Mouse (Mus musculus) NIH3T3 (cell line): ENCODE data around the gene Tgm6.

Experiments used
- DNase-seq: peaks from one replicate; pipeline ENCODE4 v3.0.0-alpha.2; 2012; ENCODE audit warnings: low read depth

Gene Tgm6

DNA sequence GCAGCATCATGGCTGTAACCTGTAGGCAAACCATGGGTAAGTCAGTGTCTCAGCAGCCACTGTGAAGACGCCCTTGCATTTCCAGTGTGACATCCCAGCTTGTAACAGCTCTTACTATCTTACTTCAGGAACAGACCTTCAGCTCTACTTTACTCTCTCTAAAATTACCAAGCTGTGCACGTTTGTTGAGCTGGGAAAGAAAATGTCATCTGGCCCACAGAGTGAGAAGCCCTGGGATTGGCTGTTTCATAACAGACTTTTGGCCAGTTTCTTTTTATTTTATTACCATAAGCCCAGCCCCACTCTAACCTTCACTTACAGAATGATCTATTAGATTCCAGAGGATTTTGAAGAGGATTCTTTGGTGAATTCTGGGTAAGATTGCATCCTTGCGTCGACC, at the start of gene Tgm6:
Tgm6 (plus strand) TSS at position 301 of the 400 bp plus-strand sequence.
- DNase-seq, result no peak

DNA sequence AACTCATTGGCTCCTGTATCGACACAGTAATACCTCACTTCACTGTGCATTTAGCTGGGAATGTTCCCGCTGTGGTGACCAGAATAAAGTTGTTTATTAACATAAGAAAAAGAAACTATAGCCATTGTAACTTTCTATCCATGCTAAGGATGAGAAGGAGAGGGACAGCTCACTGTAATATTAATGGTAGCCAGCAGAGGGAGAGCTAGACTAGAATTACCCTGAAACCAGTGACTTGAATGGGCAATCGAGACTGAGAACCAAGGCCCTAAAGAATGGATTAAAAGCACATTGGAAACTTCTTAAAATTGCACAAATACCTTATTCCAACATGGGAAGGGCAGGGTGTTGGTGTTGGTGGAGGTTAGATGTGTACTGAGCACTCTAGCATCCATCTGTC, 44.0 kb upstream of the Tgm6 start:
- DNase-seq, result peak; percentile 70

DNA sequence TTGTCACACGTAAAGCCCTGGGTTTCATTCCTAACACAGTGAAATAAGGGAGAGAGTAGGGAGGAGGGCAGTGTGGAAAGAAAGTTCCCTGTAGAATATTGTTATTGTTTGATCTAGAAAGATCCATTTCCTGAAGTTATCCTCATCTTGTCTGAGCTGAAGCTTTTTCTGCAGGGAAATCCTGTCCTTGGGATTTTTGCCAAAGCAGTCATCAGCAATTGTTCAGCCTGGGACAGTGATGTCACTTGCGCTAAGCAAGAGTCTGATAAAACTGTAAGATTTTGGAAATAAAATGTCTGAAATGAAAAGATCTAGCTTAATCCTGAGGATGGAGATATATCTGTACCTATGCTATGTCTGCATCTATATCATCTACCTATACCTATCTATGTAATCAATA, 41.8 kb upstream of the Tgm6 start:
- no peak for DNase-seq

DNA sequence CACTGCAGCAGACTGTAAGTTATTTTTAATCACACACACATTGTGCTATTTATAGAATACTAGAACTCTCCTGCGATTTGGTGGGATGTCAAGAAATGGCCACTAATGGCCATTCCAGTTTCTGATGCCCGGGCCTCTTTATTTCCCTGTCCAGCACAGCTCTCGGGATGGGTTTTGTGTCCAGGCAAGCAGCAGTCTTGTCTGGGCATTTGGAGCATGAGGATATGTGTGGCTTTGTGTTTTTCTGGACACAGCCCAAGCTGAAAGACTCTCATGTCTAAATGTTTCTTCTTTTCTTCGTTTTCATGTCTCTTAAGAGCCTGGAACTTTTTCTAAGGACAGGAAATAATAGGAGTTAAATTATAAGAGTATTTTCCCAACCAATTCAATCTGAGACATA, 588 bp downstream of the Tgm6 start:
- DNase-seq, result no peak

DNA sequence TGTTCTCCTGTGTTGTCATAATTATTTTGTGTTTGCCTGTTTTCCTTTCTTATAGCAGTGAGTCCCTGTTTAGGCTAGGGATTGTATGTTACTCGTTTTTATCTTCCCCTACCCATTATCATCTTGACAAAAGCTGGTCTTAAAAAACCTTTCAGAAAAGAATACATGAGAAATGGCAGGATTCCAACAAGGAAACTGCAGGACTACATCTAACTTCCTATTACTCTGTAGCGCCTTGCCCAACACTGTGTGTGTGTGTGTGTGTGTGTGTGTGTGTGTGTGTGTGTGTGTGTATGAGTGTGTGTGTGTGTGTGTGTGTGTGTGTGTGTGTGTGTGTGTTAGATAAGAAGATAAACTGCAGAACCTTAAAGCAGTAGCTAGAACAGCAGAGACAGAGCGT, 1.2 kb downstream of the Tgm6 start:
- DNase-seq, result no peak

- DNase-seq, result no peak
Measured at GRCm38 (mm10) chr2:130118649-130119048, 6.4 kb downstream of the Tgm6 start.

DNA sequence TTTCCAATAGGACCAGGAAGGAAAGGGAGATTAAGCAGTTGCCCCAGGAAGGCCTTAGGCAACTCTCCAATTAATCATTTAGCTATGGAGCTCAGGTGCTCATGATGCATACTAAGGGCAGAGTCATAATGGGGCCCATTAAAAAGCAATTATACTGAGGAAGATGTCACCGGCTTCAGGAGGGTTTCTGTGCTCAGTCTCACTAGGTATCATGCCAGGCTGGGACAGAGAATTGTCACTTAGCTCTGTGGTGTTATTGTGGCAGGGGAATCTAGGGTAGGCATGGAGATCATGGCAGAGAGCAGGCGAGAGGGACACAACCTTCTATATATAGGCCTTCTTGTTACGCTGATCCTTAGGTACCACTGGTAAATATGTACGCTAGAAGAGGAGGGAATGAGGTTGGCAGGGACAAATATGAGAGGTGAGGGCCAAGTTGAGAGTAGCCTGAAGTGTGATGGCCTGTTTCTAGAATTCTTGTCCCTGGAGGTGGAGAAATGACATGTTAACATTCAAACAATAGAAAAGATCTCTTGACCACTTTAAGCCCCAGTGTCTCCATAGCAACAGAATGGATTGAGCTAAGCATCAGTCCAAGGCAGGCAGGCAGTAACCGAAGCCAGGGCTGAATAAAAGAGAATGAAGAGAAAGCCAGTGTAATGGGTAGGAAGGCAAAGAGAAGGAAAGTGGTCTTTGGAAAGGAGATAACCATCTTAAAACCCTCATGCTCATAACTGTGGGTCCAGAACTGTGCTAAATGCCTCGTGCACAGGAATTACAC, 13.3 kb downstream of the Tgm6 start:
- DNase-seq, result no peak

- DNase-seq, result no peak
Measured at GRCm38 (mm10) chr2:130126073-130126472, 13.9 kb downstream of the Tgm6 start.

- DNase-seq, result no peak
Measured at GRCm38 (mm10) chr2:130129687-130130086, 17.5 kb downstream of the Tgm6 start.

DNA sequence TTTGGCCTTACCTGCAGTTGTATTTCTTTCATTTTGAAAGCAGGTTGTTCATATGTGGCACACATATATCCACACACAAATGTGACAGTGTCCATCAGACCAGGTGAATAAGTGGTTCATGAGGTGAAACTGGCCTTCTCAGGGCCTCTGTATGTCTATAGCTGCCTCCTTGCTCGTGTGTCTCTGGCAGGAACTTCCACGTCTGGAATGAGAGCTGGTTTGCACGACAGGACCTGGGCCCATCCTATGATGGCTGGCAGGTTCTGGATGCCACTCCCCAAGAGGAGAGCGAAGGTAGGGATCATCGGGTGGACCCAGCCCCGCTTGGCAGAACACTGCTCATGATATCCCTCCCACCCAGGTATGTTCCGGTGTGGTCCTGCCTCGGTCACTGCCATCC, 30.8 kb downstream of the Tgm6 start:
- DNase-seq, result no peak

DNA sequence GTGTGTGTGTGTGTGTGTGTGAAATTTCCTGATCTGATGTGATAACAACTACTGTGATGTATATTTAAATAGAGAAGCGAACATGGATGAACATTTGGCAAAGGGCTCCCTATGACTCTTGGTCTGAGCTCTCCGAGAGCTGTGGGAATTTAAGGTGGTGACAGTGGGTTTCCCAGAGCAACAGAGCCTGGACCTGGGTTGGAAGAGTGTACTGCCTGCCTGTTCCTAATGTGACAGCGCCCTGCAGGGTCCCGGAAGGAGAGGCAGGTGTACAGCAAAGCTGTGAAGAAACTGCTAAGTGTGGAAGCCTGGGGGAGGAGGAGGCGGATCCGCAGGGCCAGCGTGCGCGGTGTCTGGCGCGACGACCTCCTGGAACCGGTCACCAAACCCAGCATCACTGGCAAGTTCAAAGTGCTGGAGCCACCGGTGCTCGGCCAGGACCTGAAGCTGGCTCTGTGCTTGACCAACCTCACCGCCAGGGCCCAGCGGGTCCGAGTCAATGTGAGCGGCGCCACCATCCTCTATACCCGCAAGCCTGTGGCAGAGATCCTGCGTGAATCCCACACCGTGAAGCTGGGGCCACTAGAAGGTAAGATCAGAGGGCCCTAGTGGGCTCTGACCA, 32.6 kb downstream of the Tgm6 start:
- DNase-seq, result no peak

DNA sequence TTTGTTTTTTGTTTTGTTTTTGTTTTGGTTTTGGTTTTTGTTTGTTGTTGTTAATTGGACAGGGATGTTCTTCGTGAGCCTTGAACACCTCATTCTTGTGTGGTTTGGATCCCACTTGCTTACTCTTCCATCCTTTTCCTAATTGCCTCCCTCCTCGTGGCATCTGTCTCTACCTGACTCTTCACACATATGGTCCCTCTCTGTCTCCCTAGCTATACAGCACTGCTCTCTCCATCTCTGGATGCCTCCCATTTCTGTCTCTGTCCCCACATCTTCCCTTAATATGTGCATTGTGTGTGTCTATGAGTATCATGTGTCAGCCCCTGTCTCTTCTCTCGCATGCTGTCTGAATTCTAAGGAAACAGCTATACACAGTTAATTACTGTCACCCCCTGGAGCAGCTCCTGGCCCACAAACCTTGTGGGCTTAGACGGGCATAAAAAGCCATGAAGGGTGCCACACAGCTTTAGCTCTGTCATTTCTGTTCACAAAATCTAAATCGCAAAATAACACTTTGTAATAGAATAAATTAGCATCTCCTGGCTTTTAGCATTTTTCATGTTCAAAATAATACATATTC, 34.0 kb downstream of the Tgm6 start:
- no peak for DNase-seq

GRCm38 (mm10) chr2:130155171-130155570, 43.0 kb downstream of the Tgm6 start:
- no peak for DNase-seq

GRCm38 (mm10) chr2:130155851-130156250, 43.6 kb downstream of the Tgm6 start:
- DNase-seq, result no peak

- DNase-seq, result no peak
Measured at GRCm38 (mm10) chr2:130157231-130158087, 45.2 kb downstream of the Tgm6 start.

- no peak for DNase-seq
Measured at GRCm38 (mm10) chr2:130158088-130158437, 45.8 kb downstream of the Tgm6 start.

GRCm38 (mm10) chr2:130162701-130163100, 50.5 kb downstream of the Tgm6 start:
- DNase-seq, result no peak

DNA sequence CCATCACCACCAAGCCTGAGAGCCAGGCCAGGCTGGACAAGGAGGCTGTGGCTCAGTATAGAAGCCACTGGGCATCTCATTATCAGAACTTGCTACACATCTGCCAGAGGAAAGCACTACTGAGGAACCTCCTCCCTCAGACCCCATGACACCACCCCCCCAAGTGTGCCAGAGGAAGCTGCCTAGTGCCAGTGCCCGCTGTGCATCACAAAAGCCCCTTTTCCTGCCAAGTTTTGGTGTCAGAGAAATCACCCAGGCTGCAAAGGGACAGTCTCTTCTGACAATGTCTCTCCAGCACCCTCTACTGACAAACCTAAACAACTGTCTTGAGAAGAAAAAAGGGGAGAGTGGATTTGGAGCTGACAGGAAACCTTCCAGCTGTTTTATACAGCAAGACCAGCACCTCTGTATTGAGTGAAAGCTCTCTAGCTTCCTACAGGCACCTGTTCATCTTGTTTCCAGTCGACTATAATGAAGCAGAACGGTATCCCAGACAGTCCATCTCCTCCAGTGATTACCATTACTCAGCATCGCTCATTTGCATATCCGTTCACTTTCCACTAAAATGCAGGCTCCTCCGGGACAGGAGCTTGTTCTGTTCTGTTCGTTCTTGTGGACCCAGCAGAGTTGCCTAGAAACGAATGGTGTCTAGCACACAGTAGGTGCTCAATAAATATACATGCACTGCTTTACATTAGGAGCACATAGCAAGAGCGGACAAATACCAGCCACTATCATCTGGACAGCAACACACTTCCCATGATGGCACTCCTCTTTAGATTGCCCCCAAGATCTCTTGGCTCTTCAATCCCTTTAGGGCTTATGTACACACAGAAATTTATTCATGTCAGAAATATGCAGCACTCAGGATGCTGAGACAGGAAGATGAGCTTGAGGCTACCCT, 54.3 kb downstream of the Tgm6 start:
- peak; percentile 44 for DNase-seq

DNA sequence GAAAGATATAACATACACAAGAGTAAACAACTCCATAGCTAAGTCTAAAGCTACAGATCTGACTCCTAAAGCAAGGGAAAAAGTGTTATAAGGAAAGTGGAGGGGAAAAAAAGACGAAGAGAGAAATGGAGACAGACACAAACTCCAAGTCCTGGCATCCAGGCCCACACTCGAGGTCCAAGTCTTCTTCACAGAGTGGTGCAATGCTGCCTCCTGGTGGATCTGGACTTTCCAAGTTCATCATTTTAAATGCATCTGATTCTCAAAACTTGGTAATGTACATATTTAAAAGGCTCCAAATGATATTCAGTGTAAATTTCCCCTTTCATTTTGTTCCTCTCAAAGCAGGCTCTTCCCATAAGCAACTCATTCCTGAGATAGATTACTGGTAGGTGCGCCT, 55.6 kb downstream of the Tgm6 start:
- peak; percentile 79 for DNase-seq

DNA sequence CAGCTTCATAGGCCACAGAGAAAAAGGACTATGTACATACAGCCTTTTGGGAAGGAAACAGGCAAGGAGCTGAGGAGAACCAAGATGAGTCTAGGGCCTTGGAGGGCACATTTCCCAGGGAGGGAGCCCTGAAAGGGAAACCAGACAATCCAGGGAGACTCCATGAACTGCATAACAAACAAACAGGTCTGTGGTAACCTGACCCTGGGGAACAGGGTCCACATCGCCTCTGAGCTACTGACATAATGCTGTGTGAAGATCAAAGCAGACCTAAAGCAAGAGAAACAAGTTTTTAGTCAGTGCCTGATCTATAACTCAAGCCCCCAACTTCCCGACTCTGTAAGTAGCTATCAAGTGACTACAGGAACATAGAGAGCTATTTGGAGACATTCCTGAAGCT, 59.5 kb downstream of the Tgm6 start:
- no peak for DNase-seq

DNA sequence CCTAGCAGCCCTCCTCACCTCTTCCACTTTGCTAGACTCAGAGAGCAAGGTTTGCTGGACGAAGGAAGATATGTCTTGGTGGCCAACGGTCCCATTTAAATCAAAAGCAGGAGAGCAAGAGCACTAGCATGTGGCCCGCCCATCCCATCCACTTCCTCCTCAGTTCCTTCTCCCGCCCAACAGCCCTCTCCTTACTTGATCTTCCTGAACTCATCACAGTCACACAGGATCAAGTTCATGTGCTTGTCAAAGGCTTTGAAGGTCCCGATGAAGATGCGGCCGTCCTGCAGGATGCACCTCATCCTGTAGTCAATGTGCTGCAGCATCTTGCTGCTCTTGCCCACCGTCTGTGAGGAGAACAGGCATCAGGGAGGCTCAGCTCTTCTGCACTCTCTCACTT, 64.6 kb downstream of the Tgm6 start:
- no peak for DNase-seq

GRCm38 (mm10) chr2:130178381-130178705, 66.1 kb downstream of the Tgm6 start:
- DNase-seq, result no peak
